Mouse (Mus musculus): ENCODE results near the gene Amd1. TPM values are rescaled to one million over a fixed set of nuclear protein-coding genes. Genes with fewer than 3 reads are reported as not detected.

Gene Amd1
- total and polyA plus RNA-seq, 3 experiments: 2.0 to 47.5 (median 39.5) TPM

DNA sequence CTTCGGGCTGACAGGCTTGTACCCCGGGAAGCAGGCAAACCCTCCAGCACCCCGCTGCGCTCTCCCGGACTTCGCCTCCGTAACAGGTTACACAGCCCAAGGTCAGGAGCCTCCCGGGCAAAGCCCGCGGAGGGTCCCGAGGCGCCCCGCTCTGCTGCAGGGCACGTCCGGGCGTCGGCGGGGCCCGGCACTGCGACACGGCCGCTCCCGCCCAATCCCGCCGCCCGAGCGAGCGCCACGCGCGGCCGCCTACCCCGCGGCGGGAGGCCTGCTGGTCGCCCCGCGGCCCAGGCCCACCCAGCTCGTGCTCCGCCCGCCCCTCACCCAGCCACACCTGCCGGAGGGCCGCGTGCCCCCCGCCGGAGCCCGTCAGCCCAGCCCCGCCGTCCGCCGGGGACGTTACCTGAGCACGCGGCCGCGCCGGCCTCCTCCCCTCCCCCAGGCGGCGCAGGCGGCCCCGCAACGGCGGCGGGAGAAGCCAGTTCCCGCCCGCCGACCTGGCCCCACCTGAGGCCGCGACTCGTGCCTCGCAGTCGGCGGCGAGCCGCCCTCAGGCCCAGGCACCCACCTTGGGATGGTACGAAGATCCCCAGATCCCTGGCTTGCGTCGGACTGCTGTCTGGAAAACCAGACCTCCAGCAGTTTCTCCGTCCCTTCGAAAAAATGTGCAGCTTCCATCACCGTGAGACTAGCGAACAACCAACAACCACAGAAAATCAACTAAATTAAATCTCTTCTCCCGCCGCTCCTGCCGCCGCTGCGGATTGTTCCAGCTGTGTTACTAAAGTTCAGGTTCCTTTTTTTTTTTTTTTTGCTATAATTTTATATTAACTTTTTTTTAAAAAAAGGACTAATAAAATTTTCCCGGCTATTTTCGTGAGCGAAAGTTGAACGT lies 558 bp downstream of the Amd1 start:
- DNase-seq: peak; percentile 75

GRCm38 (mm10) chr10:40300648-40301171 lies 1.3 kb downstream of the Amd1 start:
- DNase-seq: peak; percentile 93

DNA sequence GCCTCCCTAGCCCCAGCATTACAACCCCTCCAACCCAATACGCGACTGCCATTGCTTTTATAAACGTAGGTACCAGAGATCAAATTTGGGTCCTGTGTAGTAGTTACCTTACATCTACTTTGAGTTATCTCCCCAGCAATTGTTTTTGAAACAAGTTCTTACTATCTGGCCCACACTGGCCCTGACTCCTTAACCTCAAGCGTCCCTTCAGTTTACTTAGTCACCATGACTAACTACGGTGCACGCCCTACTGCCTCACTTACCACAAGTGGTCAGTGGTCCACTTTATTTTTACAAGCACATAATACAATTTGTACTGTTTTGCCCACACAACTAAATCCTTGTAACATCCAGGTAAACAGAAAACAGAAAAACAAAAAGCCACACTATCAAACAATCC lies 9.3 kb downstream of the Amd1 start:
- DNase-seq: peak; percentile 24

DNA sequence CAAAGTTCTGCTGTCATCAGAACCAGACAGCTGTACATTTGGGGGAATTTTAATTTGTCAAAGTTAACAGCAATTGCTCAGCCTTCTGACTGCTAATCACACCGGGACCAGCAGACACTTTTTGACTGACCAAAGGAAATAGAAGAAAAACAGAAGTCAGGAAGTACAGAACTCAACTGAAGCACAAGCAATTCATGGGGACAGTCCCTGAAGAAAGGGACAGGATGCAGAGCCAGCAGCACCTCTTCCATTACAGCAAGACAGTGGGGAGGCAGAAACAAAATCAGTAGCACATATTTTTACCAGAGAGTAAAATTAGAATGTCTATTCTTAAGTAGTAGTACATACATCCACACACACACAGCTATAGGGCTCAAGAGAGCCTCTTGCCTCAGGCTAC lies 15.2 kb downstream of the Amd1 start:
- DNase-seq: no peak

DNA sequence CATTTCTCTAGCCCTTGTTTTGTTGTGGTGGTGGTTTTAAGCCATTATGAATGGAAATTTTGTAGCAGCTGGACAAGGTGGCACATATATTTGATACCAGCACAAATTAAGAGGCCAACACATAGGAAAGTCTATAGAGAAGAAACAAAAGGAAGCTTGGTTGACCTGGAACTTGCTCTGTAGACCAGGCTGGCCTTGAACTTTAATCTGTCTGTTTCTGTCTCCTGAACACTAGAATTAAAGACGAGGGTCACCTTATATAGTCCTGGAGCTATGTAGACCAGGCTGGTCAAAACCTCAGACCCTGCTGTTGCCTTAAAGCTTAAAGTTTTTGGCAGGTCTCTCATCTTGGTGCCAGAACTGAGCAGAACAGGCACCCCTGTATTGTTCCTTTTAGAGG lies 16.4 kb downstream of the Amd1 start:
- no peak for DNase-seq

- DNase-seq: no peak
Measured at GRCm38 (mm10) chr10:40284997-40285396, 17.0 kb downstream of the Amd1 start.

DNA sequence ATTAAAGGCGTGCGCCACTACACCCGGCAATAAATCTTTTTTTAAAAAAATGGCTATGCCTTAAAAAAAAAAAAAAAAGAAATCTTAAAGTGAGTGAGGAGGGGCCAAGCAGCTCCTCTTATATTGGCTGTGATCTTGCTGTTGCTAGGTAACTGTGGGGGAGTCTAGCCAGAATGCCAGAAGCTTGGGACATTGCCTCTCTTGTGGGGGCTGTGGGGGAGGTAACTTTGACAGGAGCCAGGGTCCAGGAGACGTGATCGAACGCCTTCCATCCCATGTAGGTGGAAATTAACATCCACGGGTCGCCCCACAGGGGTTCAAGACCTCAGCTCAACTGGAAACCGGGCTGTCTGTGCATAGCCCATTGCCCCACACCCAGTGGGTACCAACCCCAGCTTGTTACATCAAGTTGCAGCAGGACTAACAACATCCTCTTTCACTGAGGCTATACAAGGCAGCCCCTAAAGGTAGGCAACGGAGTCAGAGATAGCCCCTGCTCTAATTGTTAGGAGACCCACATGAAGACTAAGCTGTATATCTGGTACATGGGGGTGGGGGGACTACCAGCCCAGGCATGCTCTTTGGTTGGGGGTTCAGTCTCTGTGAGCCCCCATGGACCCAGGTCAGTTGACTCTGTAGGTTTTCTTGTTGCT lies 17.7 kb downstream of the Amd1 start:
- DNase-seq: no peak

- DNase-seq: no peak
Measured at GRCm38 (mm10) chr10:40283636-40284035, 18.4 kb downstream of the Amd1 start.

GRCm38 (mm10) chr10:40281565-40281964 lies 20.4 kb downstream of the Amd1 start:
- no peak for DNase-seq

GRCm38 (mm10) chr10:40278317-40278716 lies 23.7 kb downstream of the Amd1 start:
- DNase-seq: no peak

- DNase-seq: peak; percentile 18
Measured at GRCm38 (mm10) chr10:40275991-40276390, 26.0 kb downstream of the Amd1 start.

- DNase-seq: peak; percentile 26
Measured at GRCm38 (mm10) chr10:40273938-40274337, 28.0 kb downstream of the Amd1 start.

DNA sequence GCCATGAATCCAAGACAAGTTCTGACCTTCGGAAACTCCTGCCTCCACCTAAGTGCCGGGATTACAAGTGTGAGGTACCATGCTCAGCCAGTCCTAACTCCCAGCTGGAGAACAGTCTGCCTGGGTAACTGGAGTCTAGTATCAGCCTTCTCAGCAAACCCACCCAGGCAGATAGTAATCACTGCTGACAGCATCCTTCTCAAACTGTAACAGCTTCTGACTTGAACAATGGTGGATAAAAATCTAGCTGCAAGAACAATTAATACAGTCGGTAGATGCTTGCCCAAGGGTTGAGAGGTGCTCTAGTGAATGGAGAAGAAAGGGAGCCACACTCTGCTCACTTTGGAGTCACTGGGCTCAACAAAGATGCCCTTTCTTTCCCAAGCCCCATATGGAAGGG lies 30.8 kb downstream of the Amd1 start:
- no peak for DNase-seq

DNA sequence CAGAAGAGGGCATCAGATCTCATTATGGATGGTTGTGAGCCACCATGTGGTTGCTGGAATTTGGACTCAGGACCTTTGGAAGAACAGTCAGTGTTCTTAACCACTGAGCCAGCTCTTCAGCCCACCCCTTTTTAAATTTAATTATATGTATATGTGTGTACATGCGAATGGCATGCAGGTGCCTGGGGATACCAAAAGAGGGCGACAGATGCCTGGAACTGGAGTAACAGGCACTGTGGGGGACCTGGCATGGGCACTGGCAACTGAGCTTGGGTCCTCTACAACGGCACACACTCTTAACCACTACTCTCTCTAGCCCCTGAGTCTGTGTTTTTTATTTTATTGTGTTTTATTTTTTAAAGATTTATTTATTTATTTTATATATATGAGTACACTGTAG lies 37.1 kb downstream of the Amd1 start:
- no peak for DNase-seq

DNA sequence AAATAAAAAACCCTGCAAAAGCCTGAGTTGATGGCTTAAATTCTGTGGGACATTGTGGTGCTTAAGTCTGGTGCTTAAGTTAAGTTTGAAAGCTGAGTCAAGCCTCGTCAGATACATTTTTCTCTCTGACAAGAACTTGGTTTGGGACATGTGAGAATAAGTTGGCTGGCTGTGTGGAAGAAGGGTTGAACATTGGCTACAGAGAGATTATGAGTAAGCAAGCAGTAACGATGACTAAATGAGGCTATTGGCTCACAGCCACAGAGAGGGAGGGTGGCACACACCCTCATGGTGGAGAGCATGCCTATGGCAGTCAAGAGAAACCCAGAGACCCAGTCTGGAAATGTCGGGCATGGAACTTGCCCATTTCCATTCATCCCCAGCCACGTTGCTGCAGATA lies 38.3 kb downstream of the Amd1 start:
- DNase-seq: peak; percentile 83

DNA sequence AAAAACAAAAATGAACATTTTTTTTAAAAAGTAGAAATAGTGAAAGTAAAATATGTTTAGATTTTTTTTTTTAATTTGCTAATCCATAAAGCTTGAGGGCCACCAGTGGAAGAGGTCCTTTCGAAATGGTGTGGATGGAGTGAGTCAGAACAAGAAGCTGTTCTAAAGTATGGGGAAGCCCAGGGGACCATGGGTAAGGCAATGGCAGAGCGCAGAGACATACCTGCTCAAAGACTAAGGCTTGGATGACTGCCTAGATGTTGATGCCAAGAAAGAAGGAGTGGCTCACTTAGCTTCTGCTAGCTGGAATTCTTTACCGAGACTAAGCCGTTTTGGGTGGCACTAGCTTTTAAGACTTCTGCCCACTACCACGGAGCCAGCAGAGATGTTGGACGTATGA lies 39.8 kb downstream of the Amd1 start:
- DNase-seq: no peak

DNA sequence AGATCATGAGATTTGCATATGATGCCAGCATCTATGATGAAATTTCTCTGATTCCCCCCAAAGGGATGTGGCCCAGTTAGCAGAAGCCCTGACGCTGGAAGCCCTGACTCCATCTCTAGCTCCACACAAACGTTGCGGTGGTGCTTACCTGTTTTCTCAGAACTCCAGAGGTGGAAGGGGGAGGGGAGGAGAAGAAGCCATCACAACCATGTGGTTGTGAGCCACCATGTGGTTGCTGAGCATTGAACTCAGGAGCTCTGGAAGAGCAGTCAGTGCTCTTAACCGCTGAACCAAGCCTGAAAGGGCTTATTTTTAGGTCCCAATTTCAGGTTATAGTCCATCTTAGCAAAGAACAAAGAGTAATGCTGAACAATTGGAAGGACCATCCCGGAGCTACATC lies 41.7 kb downstream of the Amd1 start:
- no peak for DNase-seq

DNA sequence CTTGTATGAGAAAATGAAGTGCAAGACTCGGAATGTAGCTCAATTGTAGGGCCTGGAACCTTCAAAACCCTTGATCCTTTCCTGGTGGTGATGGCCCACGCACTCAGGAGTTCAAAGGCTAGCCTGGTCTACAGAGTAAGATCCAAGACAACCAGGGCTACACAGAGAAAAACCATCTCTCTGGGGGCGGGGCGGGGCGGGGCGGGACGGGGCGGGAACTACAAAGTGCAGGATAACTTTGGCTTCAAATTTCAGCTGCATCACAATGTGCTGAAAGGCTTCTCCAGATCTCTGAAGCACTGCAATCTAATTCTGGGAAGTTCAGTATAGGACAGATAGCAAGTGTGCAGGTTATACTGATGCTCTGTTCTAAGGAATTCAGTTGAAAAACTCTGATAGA lies 42.4 kb downstream of the Amd1 start:
- no peak for DNase-seq

GRCm38 (mm10) chr10:40258976-40259375 lies 43.0 kb downstream of the Amd1 start:
- DNase-seq: peak; percentile 42

DNA sequence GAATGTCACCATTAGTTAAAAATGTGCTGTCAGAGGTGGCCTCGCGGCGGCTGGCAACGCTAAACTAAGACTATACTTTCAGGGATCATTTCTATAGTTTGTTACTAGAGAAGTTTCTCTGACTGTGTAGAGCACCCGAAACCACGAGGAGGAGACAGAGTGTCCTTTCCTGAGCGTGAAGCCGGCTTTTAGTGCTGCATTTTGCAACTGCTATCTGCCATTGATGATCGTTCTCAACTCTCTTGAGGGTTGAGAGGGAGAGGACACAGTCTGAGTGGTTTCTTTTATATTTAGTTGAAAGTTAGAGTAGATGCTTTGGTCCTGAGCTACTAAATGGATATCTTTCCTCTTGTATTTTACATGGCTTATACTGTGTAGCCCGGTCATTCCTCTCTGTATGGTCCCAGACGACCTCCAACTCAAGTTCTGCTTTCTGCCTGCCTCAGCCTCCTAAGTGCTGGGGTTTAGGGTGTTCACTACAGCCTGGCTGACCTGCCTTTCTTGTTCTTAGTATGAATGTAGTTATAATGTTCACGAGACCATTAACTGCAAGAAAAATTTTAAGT lies 43.5 kb downstream of the Amd1 start:
- peak; percentile 71 for DNase-seq

GRCm38 (mm10) chr10:40257414-40258255 lies 44.4 kb downstream of the Amd1 start, which contains the start of gene Gtf3c6:
TSS of gene Gtf3c6 (minus strand) at chr10:40258108.
- DNase-seq: peak; percentile 94

GRCm38 (mm10) chr10:40256716-40257115 lies 45.3 kb downstream of the Amd1 start:
- DNase-seq: peak; percentile 78

Measured in adrenal gland, adult 2 months (tissue).